Mouse (Mus musculus) heart, embryonic 13.5 days (tissue): ENCODE measurements around the gene Mbd6. TPM values are rescaled to one million over a fixed set of nuclear protein-coding genes. Genes with fewer than 3 reads are reported as not detected.

Experiments
- ATAC-seq: fragments of 200-750 bp; cut with Nextera tagmentation; 2 replicates; pipeline ENCODE4 v1.8.0; 2017; ENCODE audit warnings: moderate TSS enrichment; ENCODE audit not compliant: insufficient number of reproducible peaks, low FRiP score, low TSS enrichment; ENCODE audit errors: extremely low read depth
- H3K27ac ChIP-seq: fragments of 300-500 bp; sonication (generic); replicated peaks from 2 replicates; pipeline ENCODE4 v1.5.1; 2015; ENCODE audit warnings: moderate library complexity, mild to moderate bottlenecking, inconsistent platforms
- H3K27me3 ChIP-seq: fragments of 300-500 bp; sonication (generic); replicated peaks from 2 replicates; pipeline ENCODE4 v1.6.1; 2015; ENCODE audit warnings: mild to moderate bottlenecking, inconsistent platforms
- H3K36me3 ChIP-seq: fragments of 300-500 bp; sonication (generic); 2 replicates; pipeline ENCODE4 v1.6.1; 2015; ENCODE audit warnings: mild to moderate bottlenecking, inconsistent platforms
- H3K4me1 ChIP-seq: fragments of 300-500 bp; sonication (generic); 2 replicates; pipeline ENCODE4 v1.6.1; 2015; ENCODE audit warnings: inconsistent platforms
- H3K4me2 ChIP-seq: fragments of 300-500 bp; sonication (generic); 2 replicates; pipeline ENCODE4 v1.6.1; 2015; ENCODE audit warnings: inconsistent platforms, mild to moderate bottlenecking, moderate library complexity
- H3K4me3 ChIP-seq: fragments of 300-500 bp; sonication (generic); 2 replicates; pipeline ENCODE4 v1.5.1; 2015; ENCODE audit warnings: moderate library complexity, mild to moderate bottlenecking, inconsistent platforms
- H3K9ac ChIP-seq: fragments of 300-500 bp; sonication (generic); 2 replicates; pipeline ENCODE4 v1.6.1; 2015; ENCODE audit warnings: inconsistent platforms, mild to moderate bottlenecking, moderate library complexity
- H3K9me3 ChIP-seq: fragments of 300-500 bp; sonication (generic); 2 replicates; pipeline ENCODE4 v1.6.1; 2016; ENCODE audit warnings: inconsistent platforms
- WGBS: fragments of 180-500 bp; shearing (Covaris S2); methylation state at CpG from one replicate; pipeline ENCODE4 v1.1.7; 2015; ENCODE audit warnings: mixed read lengths; 5-methylcytosine and 5-hydroxymethylcytosine counted together
- polyA plus RNA-seq: library from polyadenylated mRNA; unstranded; fragments of >200 nt; fragmentation: Nextera tagmentation; extraction: Ambion mirVana; gene quantifications from 2 replicates; pipeline ENCODE4 v1.2.1, GENCODE M21; 2015

Gene Mbd6
- polyA plus RNA-seq, 1 experiment from 2014 or later: 12.7 TPM

GRCm38 (mm10) chr10:127268401-127268800 lies 20.4 kb downstream of the Mbd6 start:
- peak overlapping the region; percentile 50; the same call in 1 of the 2 replicates for H3K9ac ChIP-seq

GRCm38 (mm10) chr10:127267318-127267717 lies 21.5 kb downstream of the Mbd6 start:
- peak overlapping the region; percentile 91; the same call in 1 of the 2 replicates for H3K27ac ChIP-seq
- H3K4me1 ChIP-seq: peaks cover 45% of the 10 kb centered on the region
- peaks cover 41% of the 10 kb centered on the region for H3K36me3 ChIP-seq
- no peak for ATAC-seq
- peak overlapping the region; percentile 100 for H3K9ac ChIP-seq
- no peaks in the 10 kb centered on the region for H3K9me3 ChIP-seq
- H3K4me3 ChIP-seq: peak overlapping the region; percentile 98
- peaks cover 29% of the 10 kb centered on the region for H3K27me3 ChIP-seq
- 60% methylated on average over 5 of the region's 5 CpGs for WGBS
- peak overlapping the region; percentile 88 for H3K4me2 ChIP-seq

More at GRCm38 (mm10) chr10:127268401-127268800, 20.4 kb downstream of the Mbd6 start:
- no peaks in the 10 kb centered on the region for H3K9me3 ChIP-seq
- H3K36me3 ChIP-seq: peaks cover 52% of the 10 kb centered on the region
- H3K4me1 ChIP-seq: peaks cover 38% of the 10 kb centered on the region
- no peak overlapping the region for H3K4me2 ChIP-seq
- no peak overlapping the region for H3K27ac ChIP-seq
- WGBS: 49% methylated on average over 5 of the region's 5 CpGs
- H3K27me3 ChIP-seq: peaks cover 18% of the 10 kb centered on the region
- no peak overlapping the region for H3K4me3 ChIP-seq
- ATAC-seq: no peak

- ATAC-seq: peak; percentile 97
- Histone ChIP-seq H3K4me2 (peak within 1 kb of the TSS; percentile 88), H3K4me1 (peaks cover 46% of the 10 kb centered on the region), H3K27me3 (peaks cover 38% of the 10 kb centered on the region), H3K9me3 (no peaks in the 10 kb centered on the region), H3K9ac (peak within 1 kb of the TSS; percentile 100), H3K4me3 (peak within 1 kb of the TSS; percentile 98), H3K36me3 (peaks cover 32% of the 10 kb centered on the region), H3K27ac (peak within 1 kb of the TSS; percentile 91)
- WGBS: under 1% methylated on average over 70 of the region's 70 CpGs
Observed at GRCm38 (mm10) chr10:127266112-127267091, 22.4 kb downstream of the Mbd6 start, which contains the start of gene Dctn2. Gene Dctn2, plus strand, starts transcription at chr10:127266368.

- Histone ChIP-seq H3K27me3 (peaks cover 45% of the 10 kb centered on the region), H3K4me3 (peak overlapping the region; percentile 98), H3K27ac (no peak overlapping the region), H3K4me2 (peak overlapping the region; percentile 58), H3K36me3 (peaks cover 25% of the 10 kb centered on the region), H3K9me3 (no peaks in the 10 kb centered on the region), H3K9ac (no peak overlapping the region), H3K4me1 (peaks cover 46% of the 10 kb centered on the region)
- ATAC-seq: no peak
- 29% methylated on average over 4 of the region's 4 CpGs for WGBS
Observed at GRCm38 (mm10) chr10:127265727-127266111, 23.1 kb downstream of the Mbd6 start.

GRCm38 (mm10) chr10:127264971-127265370 lies 23.8 kb downstream of the Mbd6 start:
- Histone ChIP-seq H3K27me3 (peaks cover 48% of the 10 kb centered on the region), H3K27ac (no peak overlapping the region), H3K4me1 (peaks cover 42% of the 10 kb centered on the region), H3K36me3 (peaks cover 17% of the 10 kb centered on the region), H3K4me2 (no peak overlapping the region), H3K4me3 (no peak overlapping the region), H3K9ac (no peak overlapping the region), H3K9me3 (no peaks in the 10 kb centered on the region)
- ATAC-seq: no peak
- WGBS: 69% methylated on average over 4 of the region's 4 CpGs

GRCm38 (mm10) chr10:127264336-127264735 lies 24.5 kb downstream of the Mbd6 start:
- Histone ChIP-seq H3K27ac (no peak overlapping the region), H3K9me3 (no peaks in the 10 kb centered on the region), H3K36me3 (peaks cover 13% of the 10 kb centered on the region), H3K27me3 (peaks cover 50% of the 10 kb centered on the region), H3K9ac (no peak overlapping the region), H3K4me2 (no peak overlapping the region), H3K4me1 (peaks cover 40% of the 10 kb centered on the region), H3K4me3 (no peak overlapping the region)
- WGBS: 70% methylated on average over 8 of the region's 8 CpGs
- no peak for ATAC-seq

- Histone ChIP-seq H3K36me3 (peaks cover 6% of the 10 kb centered on the region), H3K4me3 (no peak overlapping the region), H3K4me2 (no peak overlapping the region), H3K9ac (no peak overlapping the region), H3K27ac (no peak overlapping the region), H3K27me3 (peaks cover 56% of the 10 kb centered on the region), H3K9me3 (no peaks in the 10 kb centered on the region), H3K4me1 (peaks cover 33% of the 10 kb centered on the region)
- 58% methylated on average over 3 of the region's 3 CpGs for WGBS
- ATAC-seq: no peak
Observed at GRCm38 (mm10) chr10:127263631-127264030, 25.2 kb downstream of the Mbd6 start.

- Histone ChIP-seq H3K4me3 (peak within 1 kb of the TSS; percentile 50), H3K27me3 (peaks cover 63% of the 10 kb centered on the region), H3K4me1 (peaks cover 24% of the 10 kb centered on the region), H3K9me3 (no peaks in the 10 kb centered on the region), H3K9ac (peak within 1 kb of the TSS; percentile 74), H3K4me2 (peak within 1 kb of the TSS; percentile 72), H3K27ac (no peak within 1 kb of the TSS), H3K36me3 (no peaks in the 10 kb centered on the region)
- ATAC-seq: no peak
- 2% methylated on average over 51 of the region's 53 CpGs for WGBS
Observed at GRCm38 (mm10) chr10:127262548-127263398, 26.0 kb downstream of the Mbd6 start, which contains the start of gene Kif5a. Gene Kif5a, minus strand, starts transcription at chr10:127263348.

GRCm38 (mm10) chr10:127261706-127262547 lies 26.9 kb downstream of the Mbd6 start:
- WGBS: 60% methylated on average over 15 of the region's 15 CpGs
- Histone ChIP-seq H3K9me3 (no peaks in the 10 kb centered on the region), H3K27ac (no peak overlapping the region), H3K4me2 (peak overlapping the region; percentile 72; the same call in 1 of the 2 replicates), H3K36me3 (no peaks in the 10 kb centered on the region), H3K4me3 (peak overlapping the region; percentile 50), H3K4me1 (peaks cover 16% of the 10 kb centered on the region), H3K9ac (no peak overlapping the region), H3K27me3 (peaks cover 63% of the 10 kb centered on the region)
- ATAC-seq: no peak

- no peak for ATAC-seq
- Histone ChIP-seq H3K4me1 (peaks cover 11% of the 10 kb centered on the region), H3K4me2 (no peak overlapping the region), H3K9me3 (no peaks in the 10 kb centered on the region), H3K9ac (no peak overlapping the region), H3K36me3 (no peaks in the 10 kb centered on the region), H3K4me3 (no peak overlapping the region), H3K27ac (no peak overlapping the region), H3K27me3 (peaks cover 45% of the 10 kb centered on the region)
- WGBS: 73% methylated on average over 8 of the region's 8 CpGs
Observed at GRCm38 (mm10) chr10:127258489-127258888, 30.3 kb downstream of the Mbd6 start.
